Mouse (Mus musculus): Measurements from ENCODE around the gene Def6. TPM values are rescaled to one million over a fixed set of nuclear protein-coding genes. Genes with fewer than 3 reads are reported as not detected.

The Def6 gene
- polyA plus RNA-seq, 1 experiment, result 1.7 TPM

DNA sequence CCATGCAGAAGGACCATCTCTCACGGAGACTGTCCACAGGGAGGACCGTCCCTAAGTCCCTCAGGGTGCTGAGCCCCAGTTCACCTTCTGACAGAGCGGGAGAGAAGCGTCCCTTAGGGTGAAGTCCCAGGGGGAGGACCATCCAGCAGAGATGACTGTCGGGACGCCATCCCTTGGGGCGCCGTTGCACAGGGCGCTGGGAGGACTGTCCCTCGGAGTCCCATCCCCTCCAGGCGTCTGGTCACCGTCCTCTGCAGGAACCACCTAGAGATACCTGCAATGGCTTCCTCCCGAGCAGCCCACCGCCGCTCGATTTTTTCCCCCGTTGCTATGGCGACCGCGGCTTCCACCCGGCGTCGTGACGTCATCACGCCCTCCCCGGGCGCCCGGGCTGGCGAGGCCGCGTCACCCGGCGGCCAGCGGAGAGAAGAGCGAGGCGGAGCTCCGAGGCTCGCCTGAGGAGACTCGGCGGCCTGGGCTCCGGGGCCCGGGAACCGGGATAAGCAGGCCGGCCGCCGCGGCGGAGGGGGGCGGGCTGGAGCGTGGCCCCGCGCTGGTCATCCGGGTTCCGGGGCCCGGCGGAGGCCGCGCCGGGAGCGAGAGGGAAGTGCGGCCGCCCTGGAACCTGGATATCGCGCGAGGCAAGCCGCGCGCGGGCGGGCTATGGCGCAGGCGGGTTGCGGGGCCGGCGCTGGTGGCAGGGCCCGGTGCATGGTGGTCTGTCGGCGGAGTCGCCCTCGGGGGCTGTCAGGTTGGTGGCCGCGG is 30.6 kb upstream of the Def6 start, which contains the start of gene Zfp523:
Gene Zfp523, plus strand, starts transcription at position 355 of the 765 bp plus-strand sequence.
- TF ChIP-seq POLR2A (IDR thresholded peaks at IDR 0.05; ENCODE audit: control insufficient read depth, low read depth, low read length), result peak; percentile 51; the same call in 1 of the 2 replicates
- TF ChIP-seq CTCF (IDR thresholded peaks at IDR 0.05; ENCODE audit: control insufficient read depth, insufficient read depth, insufficient replicate concordance, low read depth, low read length), result no peak
- Histone ChIP-seq H3K27me3 (ENCODE audit: control insufficient read depth, insufficient read depth, low read length) (no peaks in the 10 kb centered on the region), H3K4me1 (ENCODE audit: control insufficient read depth, insufficient read depth, low read length) (peaks cover 8% of the 10 kb centered on the region)

DNA sequence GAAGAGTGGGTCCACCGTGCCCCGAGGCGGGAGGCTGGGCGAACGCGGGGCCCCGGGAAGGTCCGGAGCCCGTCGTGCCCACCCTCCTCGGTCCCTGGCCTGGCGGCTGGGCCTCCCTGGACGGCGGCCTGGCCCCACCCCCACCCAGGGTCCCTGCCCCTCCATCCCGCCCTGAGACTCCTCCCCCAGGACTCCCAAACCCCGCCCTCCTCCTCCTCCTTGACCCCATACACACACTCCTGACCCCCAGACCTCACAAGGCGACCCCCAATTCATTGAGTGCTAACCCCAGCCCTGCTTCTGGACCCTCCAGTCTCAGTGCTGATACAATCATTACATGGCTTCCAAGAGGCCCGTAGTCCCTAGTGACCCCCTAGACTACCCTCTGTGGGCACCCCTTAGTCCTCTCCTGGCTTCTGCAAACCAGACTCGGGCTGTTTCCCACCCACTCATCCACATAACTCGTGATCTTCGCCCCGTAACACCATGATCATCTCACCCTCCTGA is 30.0 kb upstream of the Def6 start:
- peak overlapping the region; percentile 87 for H3K27ac ChIP-seq (ENCODE audit: control insufficient read depth, insufficient read depth, low read depth, low read length)
- H3K36me3 ChIP-seq (ENCODE audit: control insufficient read depth, insufficient read depth, low read length), result 0 out of 2 replicates have a peak, but pooled peaks cover 2% of the 10 kb centered on the region
- TF ChIP-seq POLR2A (IDR thresholded peaks at IDR 0.05; ENCODE audit: control insufficient read depth, low read depth, low read length) (no peak), CTCF (IDR thresholded peaks at IDR 0.05; ENCODE audit: control insufficient read depth, insufficient read depth, insufficient replicate concordance, low read depth, low read length) (no peak)
- H3K27me3 ChIP-seq (ENCODE audit: control insufficient read depth, insufficient read depth, low read length), result no peaks in the 10 kb centered on the region
- peak overlapping the region; percentile 94 for H3K4me3 ChIP-seq (ENCODE audit: control insufficient read depth, low read depth, low read length)
- peaks cover 8% of the 10 kb centered on the region for H3K4me1 ChIP-seq (ENCODE audit: control insufficient read depth, insufficient read depth, low read length)

More for the DNA sequence above, 30.6 kb upstream of the Def6 start, which contains the start of gene Zfp523:
- Histone ChIP-seq H3K27ac (ENCODE audit: control insufficient read depth, insufficient read depth, low read depth, low read length) (peak within 1 kb of the TSS; percentile 87), H3K36me3 (ENCODE audit: control insufficient read depth, insufficient read depth, low read length) (0 out of 2 replicates have a peak, but pooled peaks cover 2% of the 10 kb centered on the region), H3K4me3 (ENCODE audit: control insufficient read depth, low read depth, low read length) (peak within 1 kb of the TSS; percentile 94)

DNA sequence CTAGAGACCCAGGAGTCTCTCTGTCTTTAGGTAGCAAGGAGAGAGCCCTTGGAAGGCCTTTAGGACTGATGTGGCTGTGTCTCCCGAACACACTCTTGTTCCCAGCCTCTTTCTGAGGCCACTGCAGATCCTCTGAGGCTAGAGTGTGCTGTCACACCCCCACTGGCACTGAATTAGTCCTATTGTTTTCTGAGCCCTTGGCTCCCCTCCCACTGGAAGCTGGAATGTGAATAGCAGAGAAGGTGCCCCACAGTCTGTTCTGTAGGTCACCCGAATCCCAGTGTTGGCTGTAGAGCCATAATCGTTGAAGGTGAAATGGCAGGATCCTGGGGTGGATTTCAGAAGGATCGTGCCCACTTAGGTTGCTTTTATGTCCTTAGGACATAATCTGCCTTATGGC is 27.2 kb upstream of the Def6 start:
- TF ChIP-seq POLR2A (IDR thresholded peaks at IDR 0.05; ENCODE audit: control insufficient read depth, low read depth, low read length), result no peak
- no peak for TF ChIP-seq CTCF (IDR thresholded peaks at IDR 0.05; ENCODE audit: control insufficient read depth, insufficient read depth, insufficient replicate concordance, low read depth, low read length)
- Histone ChIP-seq H3K27me3 (ENCODE audit: control insufficient read depth, insufficient read depth, low read length) (no peaks in the 10 kb centered on the region), H3K36me3 (ENCODE audit: control insufficient read depth, insufficient read depth, low read length) (0 out of 2 replicates have a peak, but pooled peaks cover 2% of the 10 kb centered on the region), H3K4me1 (ENCODE audit: control insufficient read depth, insufficient read depth, low read length) (peaks cover 8% of the 10 kb centered on the region), H3K4me3 (ENCODE audit: control insufficient read depth, low read depth, low read length) (no peak overlapping the region), H3K27ac (ENCODE audit: control insufficient read depth, insufficient read depth, low read depth, low read length) (0 out of 2 replicates have a peak overlapping the region, but pooled peaks have one; percentile 4)

DNA sequence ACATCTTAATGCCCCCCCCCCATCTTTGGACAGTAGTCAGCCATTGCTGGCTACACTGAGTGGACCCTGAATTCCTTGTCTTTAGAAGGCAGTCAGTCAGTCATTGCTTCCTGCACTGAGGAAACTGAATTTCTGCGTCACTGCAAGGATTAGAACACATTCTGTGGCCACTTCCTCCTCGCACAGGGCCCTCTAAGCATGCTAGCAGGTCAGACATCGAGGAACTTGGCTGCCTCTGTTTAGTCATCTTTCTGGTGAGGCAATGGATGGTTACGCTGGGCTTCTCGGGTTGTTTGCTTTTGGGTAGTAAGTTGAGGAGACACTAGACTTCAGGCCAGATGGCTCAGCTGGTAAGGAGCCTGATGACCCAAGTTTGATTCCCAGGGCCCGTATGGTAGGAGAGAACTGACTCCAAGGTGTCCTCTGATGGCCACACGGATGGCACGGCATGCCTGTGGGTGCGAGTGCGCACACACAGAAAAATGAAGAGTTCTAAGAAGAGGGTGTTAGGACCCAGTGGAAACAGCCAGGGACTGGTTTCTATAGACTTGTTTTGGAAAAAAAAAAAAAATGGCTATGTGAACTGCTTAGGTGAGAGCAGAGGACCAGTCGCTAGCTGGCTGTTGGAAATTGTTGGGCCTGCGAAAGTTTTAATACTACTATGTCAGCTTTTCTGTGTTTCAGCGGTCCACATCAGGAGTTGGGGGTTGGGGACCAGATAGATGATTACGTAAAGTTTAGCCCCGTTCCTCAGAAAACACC is 26.6 kb upstream of the Def6 start:
- 0 out of 2 replicates have a peak, but pooled peaks cover 2% of the 10 kb centered on the region for H3K36me3 ChIP-seq (ENCODE audit: control insufficient read depth, insufficient read depth, low read length)
- no peaks in the 10 kb centered on the region for H3K27me3 ChIP-seq (ENCODE audit: control insufficient read depth, insufficient read depth, low read length)
- H3K4me3 ChIP-seq (ENCODE audit: control insufficient read depth, low read depth, low read length), result no peak overlapping the region
- H3K4me1 ChIP-seq (ENCODE audit: control insufficient read depth, insufficient read depth, low read length), result peaks cover 8% of the 10 kb centered on the region
- TF ChIP-seq POLR2A (IDR thresholded peaks at IDR 0.05; ENCODE audit: control insufficient read depth, low read depth, low read length) (no peak), CTCF (IDR thresholded peaks at IDR 0.05; ENCODE audit: control insufficient read depth, insufficient read depth, insufficient replicate concordance, low read depth, low read length) (no peak)
- H3K27ac ChIP-seq (ENCODE audit: control insufficient read depth, insufficient read depth, low read depth, low read length), result no peak overlapping the region

DNA sequence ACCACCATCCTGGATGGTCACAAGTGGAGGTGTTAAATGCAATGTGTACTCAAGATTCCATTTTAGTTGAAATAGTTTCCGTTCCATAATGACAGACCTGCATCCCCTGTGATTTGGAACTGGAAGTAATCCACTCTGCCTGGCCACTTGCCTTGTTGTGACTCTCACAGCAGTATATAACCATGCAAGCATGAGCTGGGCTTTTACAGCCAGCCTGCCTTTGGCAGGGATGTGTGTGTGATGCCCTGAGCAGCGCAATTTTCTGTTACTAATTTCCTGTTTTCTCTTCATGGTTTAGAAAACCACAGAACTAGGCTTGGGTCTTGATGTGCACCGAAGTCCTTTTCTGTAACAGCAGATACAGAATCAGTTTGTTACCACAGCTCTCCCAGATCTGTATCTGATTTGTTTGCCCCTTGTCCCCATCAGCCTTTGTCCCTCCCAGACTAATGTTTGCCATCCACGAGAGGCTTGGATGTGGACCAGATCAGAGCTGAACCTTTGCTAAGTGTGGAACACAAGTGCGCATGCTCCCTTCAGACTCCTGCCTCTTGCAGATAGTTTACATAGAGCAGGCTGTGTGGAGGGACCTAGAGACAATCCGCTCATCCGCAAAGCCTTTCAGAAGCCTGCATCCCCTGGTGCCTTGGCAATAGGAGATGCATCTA is 22.5 kb upstream of the Def6 start:
- Histone ChIP-seq H3K4me3 (ENCODE audit: control insufficient read depth, low read depth, low read length) (no peak overlapping the region), H3K27me3 (ENCODE audit: control insufficient read depth, insufficient read depth, low read length) (no peaks in the 10 kb centered on the region), H3K27ac (ENCODE audit: control insufficient read depth, insufficient read depth, low read depth, low read length) (no peak overlapping the region), H3K36me3 (ENCODE audit: control insufficient read depth, insufficient read depth, low read length) (no peaks in the 10 kb centered on the region), H3K4me1 (ENCODE audit: control insufficient read depth, insufficient read depth, low read length) (no peaks in the 10 kb centered on the region)
- TF ChIP-seq POLR2A (IDR thresholded peaks at IDR 0.05; ENCODE audit: control insufficient read depth, low read depth, low read length), result no peak
- TF ChIP-seq CTCF (IDR thresholded peaks at IDR 0.05; ENCODE audit: control insufficient read depth, insufficient read depth, insufficient replicate concordance, low read depth, low read length), result no peak

DNA sequence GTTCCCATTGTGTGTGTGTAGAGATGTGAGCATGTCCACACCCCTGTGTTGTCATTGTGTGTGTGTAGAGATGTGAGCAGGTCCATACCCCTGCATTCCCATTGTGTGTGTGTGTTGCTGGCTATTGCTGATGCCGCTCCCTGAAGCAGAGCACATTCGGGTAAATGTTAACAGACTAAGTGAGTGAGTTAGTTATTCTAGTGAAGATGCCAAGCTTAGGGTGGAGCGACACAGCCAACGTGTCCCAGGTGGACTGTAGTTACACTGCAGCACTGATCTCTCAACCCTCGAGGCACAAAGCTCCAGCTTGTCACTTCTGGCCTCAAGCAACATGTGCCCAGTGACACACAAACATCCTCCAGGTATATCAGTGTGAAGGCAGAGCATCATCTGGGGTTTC is 19.3 kb upstream of the Def6 start:
- H3K27ac ChIP-seq (ENCODE audit: control insufficient read depth, insufficient read depth, low read depth, low read length), result no peak overlapping the region
- no peak overlapping the region for H3K4me3 ChIP-seq (ENCODE audit: control insufficient read depth, low read depth, low read length)
- TF ChIP-seq POLR2A (IDR thresholded peaks at IDR 0.05; ENCODE audit: control insufficient read depth, low read depth, low read length) (no peak), CTCF (IDR thresholded peaks at IDR 0.05; ENCODE audit: control insufficient read depth, insufficient read depth, insufficient replicate concordance, low read depth, low read length) (no peak)
- peaks cover 4% of the 10 kb centered on the region; the same call in 1 of the 2 replicates for H3K36me3 ChIP-seq (ENCODE audit: control insufficient read depth, insufficient read depth, low read length)
- no peaks in the 10 kb centered on the region for H3K27me3 ChIP-seq (ENCODE audit: control insufficient read depth, insufficient read depth, low read length)
- H3K4me1 ChIP-seq (ENCODE audit: control insufficient read depth, insufficient read depth, low read length), result no peaks in the 10 kb centered on the region

Measured in testis, adult 2 months (tissue).